Mouse (Mus musculus) layer of hippocampus, adult 18-20 months (tissue): ENCODE measurements at regions not wholly inside any gene's neighbourhood (a gene's known extent, or its start where the extent isn't known, plus 50 kb on each side); places are given as distances from the start of the nearest gene placed in this dataset.

Experiments used
- DNase-seq, 2 experiments: peaks; one replicate each; pipeline ENCODE4 v3.0.0; 2022; ENCODE audit warnings: low spot score in 2 of 2

DNA sequence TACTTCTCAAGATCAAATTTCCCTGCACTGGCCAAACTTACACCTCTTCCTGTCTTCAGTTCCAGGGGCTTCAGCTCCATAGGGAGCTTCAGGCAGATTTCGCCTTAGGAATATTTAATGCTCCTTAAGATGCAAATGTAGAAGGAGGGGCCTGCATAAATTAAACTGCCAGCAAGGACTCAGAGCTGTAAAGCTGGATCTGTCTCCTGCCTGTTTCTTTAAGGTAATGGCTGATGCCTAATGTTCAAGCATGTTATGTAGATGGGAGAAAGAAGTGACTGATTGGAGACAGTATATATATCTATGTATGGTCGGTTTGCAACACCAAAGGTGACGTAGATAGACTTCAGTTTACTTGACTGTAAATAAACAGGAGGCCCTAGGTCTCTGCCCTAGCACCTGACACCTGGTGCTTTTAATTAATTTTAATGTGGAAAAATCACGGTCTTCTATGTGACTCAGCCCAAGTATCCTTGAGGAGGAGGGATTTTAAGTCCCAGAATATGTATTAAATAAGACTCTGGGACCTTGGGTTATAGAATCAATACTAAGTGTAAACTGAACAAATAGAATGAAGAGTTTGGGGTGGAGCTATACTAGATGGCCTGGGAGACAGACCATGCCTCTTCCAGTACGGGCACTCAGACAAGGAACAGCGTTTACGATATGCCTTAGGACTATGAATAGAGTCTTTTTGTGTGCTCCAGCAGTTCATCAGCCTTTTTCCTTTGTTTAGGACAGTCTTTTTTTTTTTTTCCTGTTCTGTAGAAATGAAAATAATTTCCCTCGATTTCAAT is 651.7 kb upstream of the Lmcd1 start:
- DNase-seq: no peak

DNA sequence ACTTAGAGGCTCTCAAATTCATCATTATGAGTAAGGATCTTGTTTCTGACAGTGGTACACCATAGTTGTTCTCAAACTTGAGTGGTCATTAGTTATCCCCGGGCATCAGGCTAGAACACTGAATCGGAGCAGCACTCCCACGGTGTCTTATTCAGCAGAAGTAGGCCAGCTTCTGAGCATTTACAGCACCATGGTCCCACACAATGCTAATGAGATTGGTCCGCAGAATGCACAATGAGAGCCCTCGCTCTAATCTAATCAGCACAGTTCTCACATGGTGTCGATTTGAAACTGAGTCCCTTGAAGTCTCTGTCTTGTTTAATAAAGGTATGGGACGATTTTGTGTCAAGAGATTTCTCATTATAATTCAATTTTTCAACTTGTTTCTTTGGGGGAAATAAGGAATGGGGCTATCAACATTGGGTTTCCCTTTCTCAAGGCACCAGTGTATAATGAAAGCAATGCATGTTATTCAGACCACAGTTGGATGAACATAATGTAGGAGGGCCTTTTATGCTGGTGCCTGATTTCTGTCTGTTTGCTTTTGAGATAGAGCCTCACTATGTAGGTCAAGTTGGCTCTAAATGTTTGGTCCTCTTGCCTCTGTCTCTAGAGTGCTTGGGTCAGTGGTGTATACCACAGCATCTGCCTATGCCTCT is 650.9 kb upstream of the Lmcd1 start:
- peak in 1 of 2 experiments; percentile 27 for DNase-seq

DNA sequence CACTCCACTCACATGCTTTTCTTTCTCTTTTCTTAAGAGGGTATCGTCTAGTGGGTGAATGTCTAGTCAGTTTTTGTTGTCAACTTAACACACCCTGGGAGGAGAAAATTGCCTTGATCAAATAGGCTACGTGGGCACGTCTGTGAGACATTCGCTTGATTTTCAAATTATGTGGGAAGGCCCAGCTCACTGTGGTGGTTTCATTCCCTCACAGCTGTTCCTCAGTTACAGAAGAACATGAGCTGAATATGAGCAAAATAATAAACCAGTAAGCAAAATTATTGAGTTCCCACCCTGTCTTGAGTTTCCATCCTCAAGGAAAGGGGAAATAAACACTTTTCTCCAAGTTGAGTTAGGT is 650.4 kb upstream of the Lmcd1 start:
- peak in 1 of 2 experiments; percentile 54 for DNase-seq

DNA sequence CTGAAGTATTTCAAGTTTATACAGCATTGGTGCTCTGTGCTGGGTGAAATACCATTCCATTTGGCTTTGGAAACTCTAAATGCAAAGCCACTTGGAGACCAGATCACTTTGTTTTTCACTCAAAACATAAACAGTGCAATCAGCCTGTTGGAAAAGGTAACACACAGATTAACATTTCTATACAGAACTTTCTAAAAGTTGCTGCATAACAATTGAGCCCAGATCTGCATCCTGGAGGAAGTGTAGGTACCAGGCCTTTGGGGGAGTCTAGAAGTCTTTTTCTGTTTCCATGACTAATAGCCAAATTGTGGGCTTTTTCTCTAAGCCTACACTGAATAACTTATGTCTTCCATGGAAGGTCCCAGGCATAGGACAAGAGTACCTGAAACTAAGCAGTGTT is 648.1 kb upstream of the Lmcd1 start:
- DNase-seq: no peak

DNA sequence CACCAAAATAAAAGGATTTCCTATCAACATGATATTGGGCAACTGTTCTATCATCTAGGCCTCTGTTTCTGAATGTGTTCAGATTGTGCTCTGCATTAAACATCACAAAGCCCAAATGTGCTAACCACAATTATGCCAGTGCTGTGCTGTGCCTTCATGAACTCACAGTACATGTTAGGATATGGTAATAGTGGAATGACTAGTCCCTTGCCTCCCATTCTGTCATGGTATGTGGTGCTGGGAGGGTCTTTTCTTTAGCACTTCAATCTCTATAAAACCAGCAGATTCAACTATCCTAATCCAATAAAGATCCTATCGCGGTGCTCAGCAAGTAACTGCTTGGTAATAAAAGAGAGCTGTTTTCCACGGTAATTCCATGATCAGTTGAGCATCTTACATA is 620.8 kb upstream of the Lmcd1 start:
- no peak for DNase-seq

DNA sequence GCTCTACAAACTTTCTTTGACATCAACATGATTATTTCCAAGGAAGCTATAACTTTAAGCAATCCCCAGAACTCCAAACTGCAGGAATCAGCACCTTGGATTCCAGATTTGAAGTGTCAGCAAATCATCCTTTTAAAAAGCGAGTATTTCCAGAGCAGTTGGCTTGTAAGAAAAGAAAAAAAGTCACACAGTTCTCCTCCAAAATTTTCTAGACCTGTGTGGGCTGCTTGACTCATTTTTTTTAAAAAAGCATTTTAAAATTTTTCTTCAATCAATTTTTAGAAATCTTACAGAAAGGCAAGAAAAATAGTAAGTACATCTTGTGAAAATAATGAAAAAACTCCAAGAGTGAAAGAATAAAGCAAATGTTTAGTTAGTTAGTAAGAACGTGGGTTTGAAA is 613.6 kb upstream of the Lmcd1 start:
- peak in 1 of 2 experiments; percentile 5 for DNase-seq

DNA sequence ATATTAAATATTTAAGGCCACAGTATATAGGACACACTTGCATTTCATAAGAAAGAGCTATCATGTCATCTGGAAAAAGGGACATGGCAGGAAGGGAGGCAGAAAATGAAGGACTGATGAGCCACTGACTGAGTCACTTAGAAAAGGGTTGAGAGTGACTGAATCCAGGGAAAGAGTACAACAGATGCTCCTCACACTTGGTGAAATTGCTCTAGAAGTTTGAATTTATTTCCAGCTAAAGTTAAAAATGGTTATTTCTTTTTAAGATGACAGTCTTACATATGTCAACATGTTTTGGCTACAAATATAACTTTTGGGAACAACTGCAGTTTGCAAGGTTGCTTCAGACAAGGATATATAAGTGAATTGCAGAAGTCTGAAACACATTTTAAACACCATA is 609.0 kb upstream of the Lmcd1 start:
- DNase-seq: peak in 1 of 2 experiments; percentile 5

DNA sequence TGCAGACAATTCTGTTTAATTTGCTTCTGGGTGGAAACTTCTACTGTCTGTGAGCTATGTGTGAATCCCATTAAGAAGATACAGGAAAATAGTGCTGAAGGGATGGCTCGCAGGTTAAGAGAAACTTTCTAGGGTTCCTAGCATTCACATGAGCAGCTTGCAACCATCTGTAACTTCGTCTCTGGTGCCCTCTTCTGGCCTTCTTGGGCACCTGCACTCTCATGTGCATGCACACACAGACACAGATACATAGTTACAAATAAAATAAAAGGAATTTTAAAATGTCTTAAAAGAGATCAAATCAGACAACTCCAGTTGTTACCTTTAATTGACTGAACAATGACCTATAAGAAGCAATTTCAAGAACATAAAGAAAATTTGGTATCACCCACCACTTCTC is 588.6 kb upstream of the Lmcd1 start:
- DNase-seq: no peak

DNA sequence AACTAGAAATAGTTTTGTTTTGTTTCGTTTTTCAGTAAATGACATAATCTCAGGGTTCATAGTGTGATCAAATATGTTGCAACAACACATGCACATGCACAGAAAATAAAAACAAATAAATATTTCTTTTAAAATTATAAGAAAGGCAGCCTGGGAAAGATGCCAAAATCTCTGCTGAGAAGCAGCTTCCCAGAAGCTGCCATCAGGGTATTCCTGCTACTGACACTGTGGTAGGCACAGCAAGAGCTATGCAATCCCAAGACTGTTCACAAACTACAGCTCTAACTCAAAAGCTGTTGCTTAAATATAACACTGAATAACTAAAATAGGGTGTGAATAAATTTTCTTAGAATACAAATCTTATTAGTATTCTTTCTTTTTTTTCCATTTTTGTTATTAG is 570.7 kb upstream of the Lmcd1 start:
- DNase-seq: no peak

DNA sequence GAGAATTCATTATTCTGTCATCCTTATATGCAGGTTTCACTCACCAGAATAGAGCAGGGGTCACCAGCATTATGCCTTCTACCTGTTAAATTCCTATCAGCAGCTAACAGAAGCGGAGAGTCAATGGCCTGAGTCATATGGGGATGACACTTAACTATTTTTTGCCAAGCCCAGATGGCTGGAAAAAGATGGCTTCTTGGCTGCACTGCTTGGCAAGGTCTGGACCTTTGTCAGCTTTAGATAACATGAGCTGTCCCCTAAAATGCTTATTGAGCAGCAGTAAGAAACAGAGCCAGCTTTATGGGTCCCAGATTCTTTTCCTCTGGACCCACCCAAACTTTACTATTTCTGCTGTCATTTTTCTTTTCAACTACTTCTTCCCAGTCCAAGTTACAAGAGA is 565.3 kb upstream of the Lmcd1 start:
- DNase-seq: no peak

DNA sequence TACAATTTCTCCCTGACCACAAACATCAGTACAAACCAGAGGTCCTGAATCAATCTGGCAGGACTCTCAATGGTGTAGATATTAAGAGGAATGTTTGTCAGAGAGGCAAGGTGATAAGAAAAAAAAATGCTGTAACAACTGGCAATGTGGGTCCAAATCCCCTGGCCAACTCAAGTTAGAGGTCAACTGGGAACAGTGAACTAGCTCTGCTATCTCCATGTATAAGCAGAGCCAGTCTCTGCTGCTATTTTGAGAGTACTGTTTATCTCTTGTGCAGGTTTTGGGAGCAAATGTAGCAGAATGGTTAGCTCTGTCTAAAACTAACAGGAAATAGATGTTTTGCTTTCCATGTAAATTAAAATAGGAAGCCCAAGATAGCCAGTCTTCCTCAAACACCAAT is 547.6 kb upstream of the Lmcd1 start:
- DNase-seq: no peak

DNA sequence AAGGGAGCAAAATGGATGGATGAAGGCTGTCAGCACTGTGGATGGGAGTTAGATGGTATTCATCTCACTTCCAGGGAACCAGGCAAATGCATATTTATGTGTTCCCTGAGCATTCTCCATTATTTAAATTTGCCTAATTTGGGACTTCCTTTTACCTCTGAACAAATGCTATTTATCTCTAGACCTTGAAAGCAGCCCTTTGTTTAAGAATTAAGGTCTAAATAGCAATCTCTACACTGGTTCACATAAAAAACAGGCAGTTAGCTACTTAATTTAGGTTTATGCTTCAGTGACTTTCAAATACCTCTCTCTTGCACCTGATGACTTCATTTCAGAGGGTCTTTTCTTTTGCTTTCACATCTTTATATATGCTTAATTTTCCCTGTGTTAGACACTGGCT is 543.2 kb upstream of the Lmcd1 start:
- DNase-seq: no peak

DNA sequence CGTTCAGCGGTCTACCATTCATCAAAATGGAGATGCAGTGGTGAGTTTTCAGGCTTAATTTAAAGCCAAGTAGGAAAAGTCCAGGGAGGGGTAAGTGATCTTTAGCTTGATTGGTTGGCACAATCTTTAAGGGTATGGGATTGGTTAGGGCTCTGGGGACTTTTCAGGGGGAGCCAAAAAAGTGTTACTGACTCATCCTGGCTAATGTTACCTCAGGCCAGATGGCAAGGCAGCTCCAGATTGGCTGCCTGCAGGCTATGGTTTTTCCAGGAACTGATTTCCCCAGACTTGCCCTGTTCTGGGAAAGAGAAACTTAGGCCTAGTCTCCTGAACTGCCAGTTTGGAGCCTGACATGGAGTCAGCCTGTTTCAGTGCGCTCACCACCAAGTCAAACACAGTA is 539.6 kb upstream of the Lmcd1 start:
- DNase-seq: peak; percentile 37 to 69

DNA sequence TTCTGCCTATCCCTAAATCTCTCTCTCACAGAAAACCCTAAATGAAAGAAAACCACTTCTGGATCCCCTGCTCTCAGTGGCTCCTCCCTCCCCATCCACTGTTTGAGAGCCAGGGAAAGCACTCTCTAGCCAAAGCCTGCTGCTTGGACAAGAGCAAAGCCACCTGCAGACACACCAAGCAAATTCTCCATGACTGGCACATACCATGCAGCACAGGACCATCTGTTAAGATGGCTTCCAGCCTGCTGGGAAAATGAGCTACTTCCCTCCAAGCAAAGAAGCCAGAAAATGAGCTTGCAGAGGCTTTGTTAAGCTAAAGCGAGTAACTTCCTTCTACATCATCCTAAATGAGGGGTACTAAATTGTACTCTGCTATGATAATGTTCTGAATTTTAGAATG is 534.6 kb upstream of the Lmcd1 start:
- peak; percentile 35 to 72 for DNase-seq

DNA sequence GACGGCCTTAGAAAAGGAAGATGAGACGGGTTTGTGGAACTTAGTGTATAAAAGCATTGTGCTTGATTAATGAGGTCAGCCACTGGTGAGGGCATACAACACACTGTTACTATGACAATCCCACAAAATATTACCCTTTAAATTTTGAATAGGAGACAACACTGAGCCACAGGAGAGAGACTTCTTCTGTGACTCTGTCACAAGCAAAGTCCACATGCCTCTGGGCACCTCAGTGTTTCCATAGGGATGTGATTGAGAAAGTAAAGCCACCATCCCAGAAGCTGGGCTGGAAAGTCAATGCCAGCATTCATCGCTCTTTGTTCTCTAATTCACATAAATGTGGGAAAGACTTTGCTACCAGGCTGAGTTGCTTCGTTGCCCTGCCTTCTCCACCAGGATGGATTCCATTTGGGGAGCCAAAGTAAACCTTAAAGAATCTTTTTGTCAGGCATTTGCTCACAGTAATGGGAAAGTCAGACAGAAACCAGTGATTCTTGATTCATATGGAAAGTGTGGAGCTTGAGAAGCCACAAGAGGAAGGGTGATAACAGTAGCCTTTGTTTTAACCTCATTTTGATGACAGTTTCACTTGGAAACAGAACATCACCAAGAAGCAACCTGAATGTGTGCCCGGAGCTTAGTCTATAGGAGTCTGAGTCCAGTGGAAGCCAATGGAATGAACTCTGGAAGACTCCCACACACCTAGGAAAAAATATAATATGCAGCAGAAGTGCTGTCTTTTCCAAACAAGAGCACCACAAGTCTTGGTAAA is 491.7 kb upstream of the Lmcd1 start:
- no peak for DNase-seq

DNA sequence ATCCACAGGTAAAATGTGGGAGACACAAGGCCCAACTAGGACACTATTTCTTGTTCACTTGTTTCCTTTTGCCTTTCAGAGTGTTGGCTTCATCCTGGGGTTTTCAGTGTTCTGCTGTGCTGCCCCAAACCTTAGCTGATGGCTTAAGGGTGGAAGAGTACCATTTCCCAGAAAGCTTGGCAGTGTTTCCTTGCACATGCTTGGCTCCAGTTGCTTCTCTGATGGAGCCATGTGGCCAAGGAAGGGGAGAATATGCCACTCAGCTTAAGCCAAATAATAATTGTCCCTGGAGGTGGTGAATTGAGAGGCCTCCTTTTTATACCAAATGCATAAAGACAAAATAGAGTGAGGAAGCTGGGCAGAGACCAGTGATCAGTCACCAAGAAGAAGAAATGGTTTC is 464.9 kb upstream of the Lmcd1 start:
- DNase-seq: peak in 1 of 2 experiments; percentile 29

DNA sequence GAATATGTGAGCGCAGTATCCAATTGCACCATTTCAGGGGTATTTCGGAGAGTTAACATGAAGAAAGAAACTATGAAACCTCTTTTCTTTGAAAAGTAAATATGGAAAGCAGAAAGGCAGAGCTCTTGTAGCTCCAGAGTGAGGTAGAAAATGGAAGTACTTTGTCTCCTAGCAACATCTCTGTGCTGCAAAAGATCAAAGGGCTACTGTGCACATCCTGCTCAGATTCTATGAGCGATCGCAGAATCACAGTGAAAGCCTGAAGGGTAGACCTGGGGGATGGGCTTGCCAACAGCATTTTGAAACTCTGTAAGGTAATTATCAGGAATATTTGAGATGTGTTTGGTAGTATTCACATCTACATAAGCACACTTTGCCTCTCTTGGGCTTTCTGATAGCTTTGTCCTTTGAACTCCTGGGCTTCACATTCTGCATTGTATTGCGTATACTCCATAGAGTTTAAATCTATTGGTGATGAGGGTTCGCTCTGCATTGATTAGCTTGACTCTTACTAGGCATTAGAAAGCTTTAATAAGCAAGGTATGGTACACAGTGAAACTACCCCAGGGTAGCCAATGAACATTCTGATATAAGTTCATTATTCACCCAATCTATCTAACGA is 459.5 kb upstream of the Lmcd1 start:
- DNase-seq: no peak

DNA sequence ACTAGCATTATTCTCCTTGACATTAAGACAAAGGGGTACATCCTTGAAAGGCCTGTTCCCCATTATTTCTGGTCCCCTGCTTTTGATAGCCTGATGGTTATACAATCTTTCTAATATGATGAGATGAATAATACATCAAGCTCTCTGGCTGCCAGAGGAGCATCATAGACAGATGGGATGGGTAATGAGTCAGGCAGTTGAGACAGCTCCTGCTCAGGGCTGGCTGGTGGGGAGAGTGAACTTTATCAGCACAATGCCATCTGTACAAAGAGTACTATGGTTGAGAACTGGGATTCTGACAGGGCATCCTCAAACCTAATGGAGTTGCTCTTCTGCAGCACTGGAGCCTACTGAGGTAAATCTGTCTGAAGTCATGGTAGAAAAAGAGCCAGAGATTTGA is 458.4 kb upstream of the Lmcd1 start:
- peak; percentile 74 to 89 for DNase-seq

DNA sequence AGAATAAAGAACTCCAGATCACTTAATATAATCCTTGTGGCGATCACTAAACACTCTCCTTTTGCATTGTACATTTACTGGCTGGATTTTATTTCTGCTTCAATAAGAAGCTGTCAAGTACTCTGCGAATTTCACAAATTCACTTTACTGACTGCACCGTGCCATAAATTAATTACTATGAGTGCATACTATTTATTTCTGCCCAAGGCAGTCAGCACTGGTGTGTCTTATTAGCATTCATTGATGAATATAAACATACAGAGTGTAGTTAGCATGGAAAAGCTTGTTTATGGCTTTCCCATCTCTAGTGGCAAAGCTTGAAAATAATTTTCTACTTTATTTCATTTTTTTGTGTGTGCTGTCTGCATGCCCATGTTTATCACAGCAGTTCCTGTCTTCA is 453.3 kb upstream of the Lmcd1 start:
- DNase-seq: no peak

DNA sequence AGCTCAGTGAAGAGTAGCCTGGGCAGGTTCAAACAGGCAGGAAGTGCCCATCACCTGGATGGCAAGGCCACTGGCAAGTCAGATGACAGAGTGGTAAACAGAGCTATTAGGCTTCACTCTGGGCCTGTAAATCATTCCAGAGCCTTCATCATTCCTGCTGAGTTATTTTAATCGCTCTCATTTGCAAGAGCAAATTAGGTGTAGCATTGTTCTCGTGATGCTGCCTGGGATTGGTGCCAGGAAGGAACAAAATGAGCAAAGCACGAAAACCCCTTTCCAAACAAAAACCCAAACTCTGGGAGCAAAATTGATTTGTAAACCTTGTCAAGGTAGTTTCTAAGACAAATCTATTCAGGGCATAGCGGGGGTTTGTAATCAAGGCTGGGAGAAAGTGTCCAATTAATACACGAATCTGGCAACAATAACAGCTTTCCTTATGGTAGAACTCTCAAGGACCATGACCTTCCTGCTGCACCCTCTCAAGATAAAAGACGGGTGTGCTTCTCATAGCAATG is 429.2 kb upstream of the Lmcd1 start:
- no peak for DNase-seq

DNA sequence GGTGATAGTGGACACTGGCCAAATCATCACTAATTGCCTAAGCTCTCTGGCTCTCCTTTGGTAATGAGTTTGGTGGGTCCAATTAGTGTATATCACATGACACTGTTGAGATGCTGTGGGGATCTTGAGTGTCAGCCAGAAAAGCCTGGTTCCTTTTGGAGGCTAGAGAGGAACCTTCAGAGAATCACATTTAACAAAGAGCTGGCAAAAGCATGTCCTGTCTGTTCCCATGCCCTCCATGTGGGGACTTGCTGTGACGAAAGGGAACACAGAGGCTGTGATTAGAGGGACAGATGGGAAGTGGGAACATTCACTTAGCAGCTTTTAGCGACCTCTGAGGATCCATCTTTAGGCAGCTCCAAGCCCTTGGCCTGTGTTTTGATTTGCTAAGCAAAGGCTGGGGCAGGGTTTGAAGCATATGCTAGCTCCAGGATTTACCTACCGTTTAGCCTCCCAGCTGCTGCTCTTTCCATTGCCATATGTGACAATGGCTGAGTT is 407.4 kb upstream of the Lmcd1 start:
- DNase-seq: peak; percentile 69 to 87
